Mouse (Mus musculus) kidney, adult 8-10 months (tissue): ENCODE results near the gene Tnfrsf11a.
"Not testable (repeated sequence)": the region's sequence is repeated elsewhere in the genome, so short reads cannot be mapped to it uniquely, and the experiment has no call there.

Experiments
- DNase-seq, 2 experiments: peaks; one replicate each; pipeline ENCODE4 v3.0.0; 2022

The Tnfrsf11a gene

GRCm38 (mm10) chr1:105780457-105781364 lies at the start of gene Tnfrsf11a:
Gene Tnfrsf11a (plus strand): TSS chr1:105780718.
- DNase-seq = peak; percentile 25 to 64

GRCm38 (mm10) chr1:105735318-105735717 lies 45.2 kb upstream of the Tnfrsf11a start:
- no peak for DNase-seq

GRCm38 (mm10) chr1:105738334-105738733 lies 42.2 kb upstream of the Tnfrsf11a start:
- DNase-seq = no peak

- DNase-seq = no peak
Observed at GRCm38 (mm10) chr1:105739493-105739892, 41.0 kb upstream of the Tnfrsf11a start.

- DNase-seq = no peak
Observed at GRCm38 (mm10) chr1:105742481-105742880, 38.0 kb upstream of the Tnfrsf11a start.

GRCm38 (mm10) chr1:105746444-105746843 lies 34.1 kb upstream of the Tnfrsf11a start:
- peak in 1 of 2 experiments; percentile 55 for DNase-seq

- no peak for DNase-seq
Observed at GRCm38 (mm10) chr1:105746858-105747596, 33.5 kb upstream of the Tnfrsf11a start.

GRCm38 (mm10) chr1:105748091-105748799 lies 32.3 kb upstream of the Tnfrsf11a start:
- no peak for DNase-seq

- no peak for DNase-seq
Observed at GRCm38 (mm10) chr1:105752196-105752595, 28.3 kb upstream of the Tnfrsf11a start.

- DNase-seq = no peak
Observed at GRCm38 (mm10) chr1:105752944-105753343, 27.6 kb upstream of the Tnfrsf11a start.

GRCm38 (mm10) chr1:105758798-105759197 lies 21.7 kb upstream of the Tnfrsf11a start:
- DNase-seq = no peak

GRCm38 (mm10) chr1:105759422-105760165 lies 20.9 kb upstream of the Tnfrsf11a start:
- DNase-seq = no peak

GRCm38 (mm10) chr1:105765586-105765985 lies 14.9 kb upstream of the Tnfrsf11a start:
- DNase-seq = no peak

- DNase-seq = not testable (repeated sequence)
Observed at GRCm38 (mm10) chr1:105766099-105766498, 14.4 kb upstream of the Tnfrsf11a start.

- no peak for DNase-seq
Observed at GRCm38 (mm10) chr1:105768397-105768796, 12.1 kb upstream of the Tnfrsf11a start.

GRCm38 (mm10) chr1:105770685-105771084 lies 9.8 kb upstream of the Tnfrsf11a start:
- DNase-seq = no peak

- DNase-seq = no peak
Observed at GRCm38 (mm10) chr1:105776426-105776825, 4.1 kb upstream of the Tnfrsf11a start.

GRCm38 (mm10) chr1:105780079-105780456 lies 450 bp upstream of the Tnfrsf11a start:
- no peak for DNase-seq

GRCm38 (mm10) chr1:105781391-105782146 lies 1.1 kb downstream of the Tnfrsf11a start:
- no peak for DNase-seq

GRCm38 (mm10) chr1:105784257-105785016 lies 3.9 kb downstream of the Tnfrsf11a start:
- no peak for DNase-seq

- DNase-seq = no peak
Observed at GRCm38 (mm10) chr1:105785146-105785545, 4.6 kb downstream of the Tnfrsf11a start.
